Mouse (Mus musculus): Measurements from ENCODE around the gene Ssh3. TPM values are rescaled to one million over a fixed set of nuclear protein-coding genes. Genes with fewer than 3 reads are reported as not detected.

Gene Ssh3
- total RNA-seq, 2 experiments from 2014 or later = 10.0 to 12.0 TPM

- intact Hi-C loops (cut with DNase I) = no loop called here
- no peak for DNase-seq
Observed at GRCm38 (mm10) chr19:4298322-4299121, 29.5 kb upstream of the Ssh3 start.

GRCm38 (mm10) chr19:4297851-4298250 is 28.9 kb upstream of the Ssh3 start:
- no peak for DNase-seq
- intact Hi-C loops (cut with DNase I) = no loop called here

- intact Hi-C loops (cut with DNase I) = no loop called here
- no peak for DNase-seq
Observed at GRCm38 (mm10) chr19:4296611-4297010, 27.6 kb upstream of the Ssh3 start.

GRCm38 (mm10) chr19:4295391-4295790 is 26.4 kb upstream of the Ssh3 start:
- intact Hi-C loops (cut with DNase I) = no loop called here
- no peak for DNase-seq

- DNase-seq = peak; percentile 72 to 73
- intact Hi-C loops (cut with DNase I) = no loop called here
Observed at GRCm38 (mm10) chr19:4294381-4295097, 25.6 kb upstream of the Ssh3 start.

- intact Hi-C loops (cut with DNase I) = no loop called here
Observed at GRCm38 (mm10) chr19:4291161-4291560, 22.2 kb upstream of the Ssh3 start.

GRCm38 (mm10) chr19:4290749-4291148 is 21.8 kb upstream of the Ssh3 start:
- intact Hi-C loops (cut with DNase I) = no loop called here
- DNase-seq = no peak

More at GRCm38 (mm10) chr19:4291161-4291560, 22.2 kb upstream of the Ssh3 start:
- no peak for DNase-seq

GRCm38 (mm10) chr19:4283653-4284052 is 14.7 kb upstream of the Ssh3 start:
- DNase-seq = no peak
- intact Hi-C loops (cut with DNase I) = loop anchor here (2.0 kb wide), 1 partner anchor 23 kb away; the partner anchor contains the start of gene Grk2

GRCm38 (mm10) chr19:4282898-4283553 is 14.0 kb upstream of the Ssh3 start, which contains the start of gene Ankrd13d:
Ankrd13d (minus strand) TSS chr19:4283137.
- DNase-seq = peak; percentile 84 to 86
- intact Hi-C loops (cut with DNase I) = loop anchor here (2.0 kb wide), 1 partner anchor 24 kb away; the partner anchor contains the start of gene Grk2

- DNase-seq = no peak
- intact Hi-C loops (cut with DNase I) = no loop called here
Observed at GRCm38 (mm10) chr19:4280425-4280824, 11.4 kb upstream of the Ssh3 start.

GRCm38 (mm10) chr19:4279487-4279886 is 10.5 kb upstream of the Ssh3 start:
- intact Hi-C loops (cut with DNase I) = no loop called here
- no peak for DNase-seq

- no peak for DNase-seq
- intact Hi-C loops (cut with DNase I) = no loop called here
Observed at GRCm38 (mm10) chr19:4270972-4271371, 2.0 kb upstream of the Ssh3 start.

- intact Hi-C loops (cut with DNase I) = no loop called here
- no peak for DNase-seq
Observed at GRCm38 (mm10) chr19:4270187-4270586, 1.2 kb upstream of the Ssh3 start.

- intact Hi-C loops (cut with DNase I) = no loop called here
- no peak for DNase-seq
Observed at GRCm38 (mm10) chr19:4265956-4266355, 3.0 kb downstream of the Ssh3 start.

- intact Hi-C loops (cut with DNase I) = no loop called here
Observed at GRCm38 (mm10) chr19:4264171-4264780, 4.7 kb downstream of the Ssh3 start.

GRCm38 (mm10) chr19:4263702-4264101 is 5.3 kb downstream of the Ssh3 start:
- no peak for DNase-seq
- intact Hi-C loops (cut with DNase I) = no loop called here

More at GRCm38 (mm10) chr19:4264171-4264780, 4.7 kb downstream of the Ssh3 start:
- DNase-seq = no peak

GRCm38 (mm10) chr19:4262756-4263155 is 6.2 kb downstream of the Ssh3 start:
- DNase-seq = no peak
- intact Hi-C loops (cut with DNase I) = no loop called here

GRCm38 (mm10) chr19:4261038-4261698 is 7.8 kb downstream of the Ssh3 start:
- no peak for DNase-seq
- intact Hi-C loops (cut with DNase I) = no loop called here

- intact Hi-C loops (cut with DNase I) = loop anchor here (1.0 to 5.0 kb wide), 4 partner anchors 48 to 184 kb away; partner anchors contain the start of gene Grk2
Observed at GRCm38 (mm10) chr19:4257897-4258252, 11.1 kb downstream of the Ssh3 start.

More at GRCm38 (mm10) chr19:4257897-4258252, 11.1 kb downstream of the Ssh3 start:
- no peak for DNase-seq
